In the genomic region with DNA sequence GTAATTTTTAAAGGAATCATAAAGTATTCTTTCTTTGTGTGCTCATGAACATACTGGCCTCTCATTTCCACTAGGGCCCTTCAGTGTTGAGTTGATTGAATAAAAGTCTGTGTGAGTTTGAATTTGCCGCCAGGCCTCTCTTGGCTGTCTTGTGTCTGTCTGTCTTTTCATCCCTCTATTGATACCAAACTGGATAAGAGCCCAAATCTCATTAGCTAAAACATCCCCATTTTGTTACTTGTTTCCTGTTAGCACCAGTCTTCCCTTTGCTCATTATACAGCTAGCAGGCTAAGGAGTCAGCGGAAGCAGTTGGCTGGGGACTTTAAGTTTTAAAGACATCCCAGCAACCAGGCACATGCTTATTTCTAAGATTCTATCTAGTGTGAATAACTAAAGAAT, we compare ENCODE assay signal across 18 mouse cellular contexts.
"Had no signal": no experiment of that assay in that cellular context is flagged by ENCODE, and none has a peak within 500 bp of the region (broad histone marks: within the 10 kb centered on the region; RNA-seq: fewer than 3 reads in every experiment).

No protein-coding gene starts in this region.

- H3K27me3 ChIP-seq: limb, embryonic 13.5 days; liver, embryonic 13.5 days had no signal

- H3K36me3 ChIP-seq: limb, embryonic 10.5 days; limb, embryonic 13.5 days; liver, embryonic 13.5 days; midbrain, embryonic 12.5 days; midbrain, embryonic 15.5 days; neural tube, embryonic 12.5 days; neural tube, embryonic 15.5 days had no signal

- DNase-seq: kidney, adult 2 months; kidney, postnatal 25 days; layer of hippocampus, adult 9-11 months; liver; liver, embryonic 13.5 days; lung, embryonic 14.5 days; thymus, adult 18-20 months; thymus, postnatal 36 days had no signal

- H3K4me1 ChIP-seq: limb, embryonic 10.5 days; limb, embryonic 13.5 days; liver, embryonic 13.5 days; midbrain, embryonic 12.5 days; midbrain, embryonic 15.5 days; neural tube, embryonic 12.5 days; neural tube, embryonic 15.5 days had no signal

- H3K27ac ChIP-seq: kidney, postnatal 0 days; layer of hippocampus, adult 2 months; limb, embryonic 10.5 days; limb, embryonic 13.5 days; liver, embryonic 13.5 days; macrophage; midbrain, embryonic 12.5 days; midbrain, embryonic 15.5 days; neural tube, embryonic 12.5 days; neural tube, embryonic 15.5 days had no signal

- H3K4me2 ChIP-seq: limb, embryonic 13.5 days; liver, embryonic 13.5 days; lung, embryonic 14.5 days; midbrain, embryonic 12.5 days; midbrain, embryonic 15.5 days; neural tube, embryonic 12.5 days; neural tube, embryonic 15.5 days had no signal

- ATAC-seq: lung, postnatal 0 days; midbrain, embryonic 15.5 days had no signal

- H3K9ac ChIP-seq: limb, embryonic 13.5 days; liver, embryonic 13.5 days; lung, embryonic 14.5 days; midbrain, embryonic 12.5 days; midbrain, embryonic 15.5 days; neural tube, embryonic 12.5 days; neural tube, embryonic 15.5 days had no signal

- H3K9me3 ChIP-seq: limb, embryonic 10.5 days; limb, embryonic 13.5 days; liver, embryonic 13.5 days; midbrain, embryonic 12.5 days; midbrain, embryonic 15.5 days; neural tube, embryonic 12.5 days; neural tube, embryonic 15.5 days had no signal

- H3K4me3 ChIP-seq: layer of hippocampus, adult 2 months; limb, embryonic 10.5 days; limb, embryonic 13.5 days; liver, embryonic 13.5 days; midbrain, embryonic 12.5 days; midbrain, embryonic 15.5 days; neural tube, embryonic 12.5 days; neural tube, embryonic 15.5 days had no signal
